Mouse (Mus musculus): ENCODE measurements around the gene Alg9. TPM values are rescaled to one million over a fixed set of nuclear protein-coding genes. Genes with fewer than 3 reads are reported as not detected.
A peak's percentile ranks its signal among the peaks of the same experiment; 100 is the strongest.

Alg9 gene
- total and polyA plus RNA-seq, 3 experiments = 26.8 to 27.8 (median 27.1) TPM

DNA sequence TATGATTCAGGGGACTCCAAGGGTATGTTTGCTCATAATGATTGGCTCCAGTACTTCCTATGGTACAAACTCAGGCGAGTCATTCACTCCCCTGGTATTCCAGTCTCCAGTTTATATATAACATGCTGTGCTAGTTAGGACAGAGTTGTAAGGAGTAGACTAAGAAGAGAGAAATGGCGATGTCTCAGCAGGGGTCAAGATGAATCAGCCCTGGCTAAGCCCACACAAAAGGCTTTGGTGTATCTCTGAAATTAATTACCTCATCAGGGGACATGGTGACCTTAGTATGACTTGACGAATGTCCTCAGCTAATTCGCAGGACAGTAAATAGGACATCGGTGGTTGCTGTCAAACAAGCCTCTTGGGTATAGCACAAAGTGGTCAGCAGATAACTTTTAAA lies 18.1 kb upstream of the Alg9 start:
- no peak for DNase-seq

GRCm38 (mm10) chr9:50761520-50762243 lies 13.1 kb upstream of the Alg9 start:
- no peak for DNase-seq

DNA sequence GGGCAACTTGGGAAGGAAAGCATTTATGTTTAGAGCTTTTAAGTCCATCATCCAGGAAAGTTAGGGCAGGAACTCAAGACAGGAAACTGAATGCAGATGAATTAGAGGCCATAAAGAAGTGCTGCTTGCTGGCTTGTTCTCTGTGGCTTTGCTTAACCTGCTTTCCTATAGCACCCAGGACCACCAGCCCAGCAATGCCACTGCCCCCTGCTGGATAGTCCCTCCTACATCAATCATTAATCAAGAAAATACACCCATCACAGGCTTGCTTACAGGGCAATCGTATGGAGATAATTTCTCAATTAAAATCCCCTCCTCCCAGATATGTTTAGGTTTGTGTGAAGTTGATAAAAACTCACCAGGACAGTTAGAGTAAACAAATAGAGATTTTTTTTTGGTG lies 11.5 kb upstream of the Alg9 start:
- DNase-seq = no peak

- peak; percentile 15 for DNase-seq
These were observed 7.2 kb upstream of the Alg9 start for GRCm38 (mm10) chr9:50767531-50768106.

DNA sequence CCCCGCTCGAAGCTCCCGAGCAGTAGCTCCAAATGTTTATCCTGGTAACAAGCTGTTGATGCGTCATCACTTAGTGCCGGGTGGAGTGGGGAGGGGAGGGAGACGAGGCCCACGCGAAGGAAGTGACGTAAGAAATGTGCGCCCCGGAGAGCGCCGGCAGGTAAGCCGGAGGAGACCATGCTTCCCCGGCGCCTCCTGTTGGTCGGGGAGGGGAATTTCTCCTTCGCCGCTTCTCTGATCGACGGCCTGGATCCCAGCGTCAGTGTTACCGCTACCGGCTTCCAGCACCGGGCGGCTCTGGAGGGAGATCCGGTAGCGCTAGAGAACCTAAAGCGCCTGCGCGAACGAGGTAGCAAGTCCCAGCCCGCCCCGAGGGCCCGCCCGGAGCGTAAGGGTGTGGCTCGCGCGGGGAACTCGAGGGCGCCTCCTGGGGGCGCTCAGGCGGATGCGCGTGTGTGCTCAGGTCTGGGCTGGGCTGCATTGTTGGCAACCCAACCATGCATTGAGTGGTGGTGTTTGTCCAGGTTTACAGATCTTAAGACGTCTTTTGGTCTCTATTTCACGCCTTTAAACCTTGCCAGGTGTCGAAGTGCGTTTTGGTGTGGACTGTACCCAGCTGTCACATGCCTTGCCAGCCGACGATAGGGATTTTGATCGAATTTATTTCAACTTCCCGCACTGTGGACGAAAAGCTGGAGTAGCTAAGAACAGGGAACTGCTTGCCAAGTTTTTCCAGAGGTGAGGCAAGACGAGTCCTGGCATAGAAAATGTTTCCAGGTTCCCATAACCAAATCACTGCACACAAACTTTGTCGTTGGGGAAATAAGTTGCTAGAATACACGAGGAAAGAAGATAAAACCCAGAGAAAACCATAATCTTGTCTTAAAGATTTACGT lies 6.5 kb upstream of the Alg9 start, which contains the start of gene Fdxacb1:
Gene Fdxacb1, plus strand, starts transcription at position 130 of the 896 bp plus-strand sequence.
- DNase-seq = peak; percentile 98

- DNase-seq = no peak
These were observed 4.8 kb upstream of the Alg9 start for GRCm38 (mm10) chr9:50770011-50770410.

- DNase-seq = no peak
These were observed 775 bp upstream of the Alg9 start for GRCm38 (mm10) chr9:50774026-50774462.

- no peak for DNase-seq
These were observed 875 bp downstream of the Alg9 start for GRCm38 (mm10) chr9:50775662-50776126.

DNA sequence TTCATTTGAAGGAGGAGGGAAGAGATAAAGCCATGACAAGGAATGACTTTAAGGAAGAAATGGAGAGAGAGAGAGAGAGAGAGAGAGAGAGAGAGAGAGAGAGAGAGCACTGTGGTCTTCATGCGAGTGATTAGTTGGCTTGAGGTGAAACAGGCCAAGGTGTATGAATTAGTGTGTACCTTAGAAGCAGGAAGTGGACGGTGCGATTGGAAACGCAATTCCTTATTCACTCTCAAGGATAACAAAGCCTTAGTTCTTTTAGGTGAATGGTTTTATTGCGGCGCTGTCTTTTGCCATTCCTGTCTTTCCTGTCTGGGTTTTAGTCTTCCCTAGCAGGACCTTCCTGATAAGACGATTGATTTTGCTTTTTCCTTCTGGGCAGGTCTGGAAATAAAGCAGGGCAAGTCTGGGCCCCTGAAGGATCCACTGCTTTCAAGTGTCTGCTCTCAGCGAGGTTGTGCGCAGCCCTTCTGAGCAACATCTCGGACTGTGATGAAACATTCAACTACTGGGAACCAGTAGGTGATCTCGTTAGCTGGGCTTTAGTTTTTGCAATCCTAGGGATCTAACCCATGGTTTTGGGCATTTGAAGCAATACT lies 1.4 kb downstream of the Alg9 start:
- DNase-seq = no peak

DNA sequence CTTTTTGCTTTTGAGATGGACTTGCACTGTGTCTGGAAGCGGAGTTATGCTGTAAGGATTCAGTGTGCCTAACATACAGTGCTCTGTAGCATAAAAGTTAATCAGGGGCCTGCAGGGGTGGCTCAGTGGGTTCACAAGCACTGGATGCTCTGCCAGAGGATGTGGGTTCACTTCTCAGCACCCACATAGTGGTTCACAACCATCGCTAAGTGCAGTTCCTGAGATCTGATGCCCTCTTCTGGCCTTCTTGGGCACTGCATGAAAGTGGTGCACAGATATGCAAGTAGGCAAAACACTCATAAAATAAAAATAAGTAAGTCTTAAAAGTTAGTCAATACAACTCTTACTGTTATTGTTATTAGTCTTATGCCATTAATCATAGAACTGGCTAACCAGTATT lies 7.3 kb downstream of the Alg9 start:
- no peak for DNase-seq

- DNase-seq = no peak
These were observed 20.4 kb downstream of the Alg9 start for GRCm38 (mm10) chr9:50795266-50795665.

DNA sequence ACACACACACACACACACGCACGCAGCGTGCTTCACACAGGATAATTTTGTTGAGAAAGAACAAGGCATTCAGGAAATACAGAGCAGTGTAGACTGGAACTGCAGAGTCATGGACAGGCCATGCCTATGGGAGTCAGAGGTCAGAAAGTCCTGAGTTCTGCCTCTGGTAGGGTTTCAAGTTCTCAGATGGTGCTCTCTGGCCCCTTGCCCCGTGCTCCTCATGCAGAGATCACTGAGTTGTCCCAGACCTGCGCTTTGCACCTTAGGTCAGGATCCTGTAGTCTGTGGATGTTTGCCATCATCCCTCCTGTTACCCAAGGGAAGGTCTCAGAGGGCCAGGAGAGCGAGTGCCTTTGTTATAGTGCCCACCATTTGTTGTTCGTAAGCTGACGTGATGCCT lies 22.0 kb downstream of the Alg9 start:
- DNase-seq = no peak

- no peak for DNase-seq
These were observed 22.8 kb downstream of the Alg9 start for GRCm38 (mm10) chr9:50797641-50798040.

- DNase-seq = peak; percentile 69
These were observed 23.5 kb downstream of the Alg9 start for GRCm38 (mm10) chr9:50798368-50798767.

GRCm38 (mm10) chr9:50800985-50801384 lies 26.2 kb downstream of the Alg9 start:
- DNase-seq = peak; percentile 35

- no peak for DNase-seq
These were observed 28.3 kb downstream of the Alg9 start for GRCm38 (mm10) chr9:50803055-50803671.

DNA sequence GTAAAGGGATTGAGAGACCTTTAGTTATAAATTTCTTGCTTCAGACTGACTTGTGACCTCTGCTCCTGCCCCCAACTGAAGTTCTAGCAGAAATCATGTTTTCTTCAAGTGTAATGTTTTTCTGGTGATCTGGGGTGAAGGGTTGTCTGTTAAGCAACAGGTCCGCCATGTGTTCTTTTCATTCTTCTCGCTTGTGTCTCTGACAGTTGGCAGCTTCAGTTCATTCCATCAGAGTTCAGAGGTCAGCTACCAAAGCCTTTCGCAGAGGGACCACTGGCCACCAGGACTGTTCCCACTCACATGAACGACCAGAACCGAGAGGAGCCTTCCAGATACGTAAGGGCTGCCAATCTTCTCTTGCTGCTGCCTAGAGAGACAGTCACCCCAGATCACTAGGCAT lies 33.7 kb downstream of the Alg9 start:
- DNase-seq = no peak

DNA sequence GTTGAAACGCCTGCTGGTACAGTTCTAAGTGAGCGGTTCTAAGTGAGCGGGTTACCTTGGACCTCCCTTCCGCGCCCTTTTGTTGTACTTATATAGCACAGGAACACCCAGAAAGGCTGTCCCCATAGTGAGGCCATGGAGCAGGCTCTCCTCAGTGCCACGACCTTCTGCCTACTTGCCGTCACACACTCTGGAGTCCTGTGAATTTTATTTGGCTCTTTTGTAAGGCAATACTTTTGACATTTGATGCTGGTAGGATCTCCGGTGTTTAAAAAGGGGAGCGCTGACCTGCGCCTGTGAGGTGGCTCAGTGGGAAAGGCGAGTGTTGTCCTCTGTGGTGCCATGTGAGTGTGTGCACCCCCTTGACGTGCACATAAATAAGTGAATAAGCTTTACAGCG lies 34.3 kb downstream of the Alg9 start:
- peak; percentile 25 for DNase-seq

GRCm38 (mm10) chr9:50811187-50811586 lies 36.4 kb downstream of the Alg9 start:
- no peak for DNase-seq

- DNase-seq = no peak
These were observed 36.9 kb downstream of the Alg9 start for GRCm38 (mm10) chr9:50811746-50812145.

DNA sequence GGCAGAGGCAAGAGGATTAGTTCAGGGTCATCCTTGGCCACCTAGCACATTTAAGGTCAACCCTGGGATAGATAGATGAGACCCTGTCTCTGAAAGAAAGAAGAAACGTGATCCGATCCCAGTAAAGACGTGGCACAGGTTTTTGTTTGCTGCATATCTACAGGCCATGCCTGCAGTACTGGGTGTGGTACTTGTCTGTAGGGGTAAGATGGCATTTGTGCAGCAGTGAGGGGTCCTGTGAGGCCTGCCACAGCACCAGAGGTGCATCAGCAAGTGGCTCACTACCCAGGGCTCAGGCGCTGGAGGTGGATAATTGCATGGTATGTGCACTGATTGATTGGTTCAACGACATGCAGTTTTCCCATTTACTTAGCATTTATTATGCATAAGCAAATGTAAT lies 39.0 kb downstream of the Alg9 start:
- no peak for DNase-seq

DNA sequence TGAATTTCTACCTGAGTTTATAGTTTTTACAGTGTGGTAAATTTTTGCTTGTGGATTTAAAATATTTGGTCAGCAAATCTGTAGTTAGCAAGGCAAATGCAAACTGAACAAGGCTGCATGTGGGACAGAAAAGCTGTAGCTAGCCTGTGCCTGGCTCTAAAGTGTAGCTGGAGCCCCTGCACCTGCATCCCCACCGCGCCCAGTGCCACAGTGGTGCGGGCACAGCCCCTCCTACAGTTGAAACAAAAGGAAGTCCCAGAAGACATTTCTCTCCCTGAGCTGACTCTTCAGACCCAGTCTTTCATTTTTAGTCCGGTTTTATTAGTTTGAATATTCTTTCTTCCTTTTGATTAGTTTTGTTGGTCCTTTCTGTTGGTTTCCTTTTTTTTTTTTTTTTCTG lies 40.8 kb downstream of the Alg9 start:
- no peak for DNase-seq

Measured in adrenal gland, adult 2 months (tissue).